Mouse (Mus musculus) midbrain, embryonic 12.5 days (tissue): Measurements from ENCODE around the gene Lhfp. TPM values are rescaled to one million over a fixed set of nuclear protein-coding genes. Genes with fewer than 3 reads are reported as not detected.

ENCODE experiments used
- ATAC-seq: fragments of 200-750 bp; cut with Nextera tagmentation; 2 replicates; pipeline ENCODE4 v1.8.0; 2017; ENCODE audit warnings: low read depth, moderate TSS enrichment, moderate library complexity; ENCODE audit not compliant: low FRiP score
- H3K27ac ChIP-seq: fragments of 300-500 bp; sonication (generic); replicated peaks from 2 replicates; pipeline ENCODE4 v1.5.1; 2016; ENCODE audit warnings: mild to moderate bottlenecking
- H3K27me3 ChIP-seq: fragments of 300-500 bp; sonication (generic); 2 replicates; pipeline ENCODE4 v1.6.1; 2016; ENCODE audit warnings: mild to moderate bottlenecking
- H3K36me3 ChIP-seq: fragments of 300-500 bp; sonication (generic); 2 replicates; pipeline ENCODE4 v1.6.1; 2016
- H3K4me1 ChIP-seq: fragments of 300-500 bp; sonication (generic); 2 replicates; pipeline ENCODE4 v1.6.1; 2016
- H3K4me2 ChIP-seq: fragments of 300-500 bp; sonication (generic); replicated peaks from 2 replicates; pipeline ENCODE4 v1.6.1; 2016; ENCODE audit warnings: mild to moderate bottlenecking, moderate library complexity
- H3K4me3 ChIP-seq: fragments of 300-500 bp; sonication (generic); 2 replicates; pipeline ENCODE4 v1.5.1; 2016; ENCODE audit warnings: mild to moderate bottlenecking
- H3K9ac ChIP-seq: fragments of 300-500 bp; sonication (generic); replicated peaks from 2 replicates; pipeline ENCODE4 v1.6.1; 2016; ENCODE audit warnings: mild to moderate bottlenecking, moderate library complexity
- H3K9me3 ChIP-seq: fragments of 300-500 bp; sonication (generic); 2 replicates; pipeline ENCODE4 v1.6.1; 2016; ENCODE audit warnings: mild to moderate bottlenecking
- WGBS: fragments of 180-500 bp; shearing (Covaris S2); methylation state at CpG from one replicate; pipeline ENCODE4 v1.1.7; 2016; 5-methylcytosine and 5-hydroxymethylcytosine counted together
- polyA plus RNA-seq: library from polyadenylated mRNA; unstranded; fragments of >200 nt; fragmentation: Nextera tagmentation; extraction: Ambion mirVana; gene quantifications from 2 replicates; pipeline ENCODE4 v1.2.1, GENCODE M21; 2016

Lhfp gene
- polyA plus RNA-seq, 1 experiment from 2014 or later: 49.4 TPM

GRCm38 (mm10) chr3:53027333-53027732 is 14.0 kb upstream of the Lhfp start:
- Histone ChIP-seq H3K9me3 (no peaks in the 10 kb centered on the region), H3K4me2 (no peak overlapping the region), H3K36me3 (no peaks in the 10 kb centered on the region), H3K27ac (no peak overlapping the region), H3K27me3 (peaks cover 8% of the 10 kb centered on the region; the same call in 1 of the 2 replicates), H3K4me3 (no peak overlapping the region), H3K4me1 (no peaks in the 10 kb centered on the region), H3K9ac (no peak overlapping the region)
- ATAC-seq: no peak
- 86% methylated on average over 4 of the region's 4 CpGs for WGBS

GRCm38 (mm10) chr3:53029046-53029445 is 12.3 kb upstream of the Lhfp start:
- no peak for ATAC-seq

GRCm38 (mm10) chr3:53031586-53031985 is 9.7 kb upstream of the Lhfp start:
- H3K4me3 ChIP-seq: no peak overlapping the region
- H3K4me2 ChIP-seq: no peak overlapping the region
- H3K9me3 ChIP-seq: no peaks in the 10 kb centered on the region
- WGBS: 39% methylated on average over 6 of the region's 6 CpGs
- H3K27me3 ChIP-seq: peaks cover 18% of the 10 kb centered on the region; the same call in 1 of the 2 replicates
- ATAC-seq: no peak
- no peak overlapping the region for H3K27ac ChIP-seq
- no peaks in the 10 kb centered on the region for H3K4me1 ChIP-seq
- no peak overlapping the region for H3K9ac ChIP-seq
- H3K36me3 ChIP-seq: no peaks in the 10 kb centered on the region

More at GRCm38 (mm10) chr3:53029046-53029445, 12.3 kb upstream of the Lhfp start:
- Histone ChIP-seq H3K4me3 (no peak overlapping the region), H3K27me3 (peaks cover 18% of the 10 kb centered on the region; the same call in 1 of the 2 replicates), H3K9ac (no peak overlapping the region), H3K4me1 (no peaks in the 10 kb centered on the region), H3K36me3 (no peaks in the 10 kb centered on the region), H3K27ac (no peak overlapping the region), H3K4me2 (no peak overlapping the region), H3K9me3 (no peaks in the 10 kb centered on the region)
- 29% methylated on average over 7 of the region's 7 CpGs for WGBS

- no peak for ATAC-seq
Observed at GRCm38 (mm10) chr3:53032432-53032831, 8.9 kb upstream of the Lhfp start.

GRCm38 (mm10) chr3:53033448-53033847 is 7.9 kb upstream of the Lhfp start:
- ATAC-seq: 0 out of 2 replicates have a peak, but pooled peaks have one; percentile 19
- Histone ChIP-seq H3K9ac (no peak overlapping the region), H3K9me3 (no peaks in the 10 kb centered on the region), H3K27me3 (peaks cover 18% of the 10 kb centered on the region; the same call in 1 of the 2 replicates), H3K4me1 (no peaks in the 10 kb centered on the region), H3K27ac (no peak overlapping the region), H3K36me3 (no peaks in the 10 kb centered on the region), H3K4me3 (no peak overlapping the region), H3K4me2 (no peak overlapping the region)
- WGBS: 18% methylated on average over 3 of the region's 3 CpGs

More at GRCm38 (mm10) chr3:53032432-53032831, 8.9 kb upstream of the Lhfp start:
- no peaks in the 10 kb centered on the region for H3K4me1 ChIP-seq
- no peak overlapping the region for H3K9ac ChIP-seq
- no peak overlapping the region for H3K27ac ChIP-seq
- H3K27me3 ChIP-seq: peaks cover 18% of the 10 kb centered on the region; the same call in 1 of the 2 replicates
- no peak overlapping the region for H3K4me2 ChIP-seq
- WGBS: 76% methylated on average over 5 of the region's 5 CpGs
- H3K36me3 ChIP-seq: no peaks in the 10 kb centered on the region
- no peak overlapping the region for H3K4me3 ChIP-seq
- H3K9me3 ChIP-seq: no peaks in the 10 kb centered on the region

GRCm38 (mm10) chr3:53036076-53036475 is 5.3 kb upstream of the Lhfp start:
- Histone ChIP-seq H3K4me1 (peaks cover 4% of the 10 kb centered on the region; the same call in 1 of the 2 replicates), H3K4me3 (no peak overlapping the region), H3K9ac (no peak overlapping the region), H3K27ac (no peak overlapping the region), H3K36me3 (no peaks in the 10 kb centered on the region), H3K4me2 (no peak overlapping the region), H3K27me3 (peaks cover 31% of the 10 kb centered on the region), H3K9me3 (no peaks in the 10 kb centered on the region)
- ATAC-seq: no peak
- WGBS: 86% methylated on average over 5 of the region's 5 CpGs

GRCm38 (mm10) chr3:53036941-53037340 is 4.4 kb upstream of the Lhfp start:
- H3K27ac ChIP-seq: no peak overlapping the region
- no peak overlapping the region for H3K4me3 ChIP-seq
- H3K36me3 ChIP-seq: no peaks in the 10 kb centered on the region
- H3K4me1 ChIP-seq: peaks cover 5% of the 10 kb centered on the region; the same call in 1 of the 2 replicates
- no peak overlapping the region for H3K9ac ChIP-seq
- H3K9me3 ChIP-seq: no peaks in the 10 kb centered on the region
- peaks cover 30% of the 10 kb centered on the region for H3K27me3 ChIP-seq
- 92% methylated on average over 7 of the region's 7 CpGs for WGBS
- H3K4me2 ChIP-seq: no peak overlapping the region
- ATAC-seq: no peak

GRCm38 (mm10) chr3:53038913-53039312 is 2.4 kb upstream of the Lhfp start:
- Histone ChIP-seq H3K27me3 (peaks cover 24% of the 10 kb centered on the region), H3K4me2 (no peak overlapping the region), H3K4me1 (peaks cover 14% of the 10 kb centered on the region; the same call in 1 of the 2 replicates), H3K36me3 (no peaks in the 10 kb centered on the region), H3K4me3 (no peak overlapping the region), H3K27ac (no peak overlapping the region), H3K9me3 (no peaks in the 10 kb centered on the region), H3K9ac (no peak overlapping the region)
- 72% methylated on average over 5 of the region's 5 CpGs for WGBS
- ATAC-seq: no peak

GRCm38 (mm10) chr3:53039746-53040145 is 1.6 kb upstream of the Lhfp start:
- Histone ChIP-seq H3K27ac (no peak overlapping the region), H3K4me1 (peaks cover 14% of the 10 kb centered on the region; the same call in 1 of the 2 replicates), H3K4me2 (no peak overlapping the region), H3K4me3 (no peak overlapping the region), H3K9ac (no peak overlapping the region), H3K9me3 (no peaks in the 10 kb centered on the region), H3K36me3 (no peaks in the 10 kb centered on the region), H3K27me3 (peaks cover 24% of the 10 kb centered on the region)
- no peak for ATAC-seq
- 83% methylated on average over 8 of the region's 8 CpGs for WGBS

GRCm38 (mm10) chr3:53040593-53041410 is 526 bp upstream of the Lhfp start:
- peak overlapping the region; percentile 74 for H3K4me3 ChIP-seq
- peaks cover 24% of the 10 kb centered on the region for H3K27me3 ChIP-seq
- ATAC-seq: peak; percentile 61; the same call in 1 of the 2 replicates
- H3K9ac ChIP-seq: peak overlapping the region; percentile 73
- H3K36me3 ChIP-seq: no peaks in the 10 kb centered on the region
- peak overlapping the region; percentile 84 for H3K4me2 ChIP-seq
- H3K4me1 ChIP-seq: peaks cover 17% of the 10 kb centered on the region; the same call in 1 of the 2 replicates
- H3K27ac ChIP-seq: peak overlapping the region; percentile 64
- H3K9me3 ChIP-seq: no peaks in the 10 kb centered on the region
- 6% methylated on average over 17 of the region's 17 CpGs for WGBS

- Histone ChIP-seq H3K36me3 (no peaks in the 10 kb centered on the region), H3K27me3 (peaks cover 24% of the 10 kb centered on the region), H3K9ac (peak overlapping the region; percentile 73; the same call in 1 of the 2 replicates), H3K9me3 (no peaks in the 10 kb centered on the region), H3K4me2 (peak overlapping the region; percentile 84), H3K4me1 (peaks cover 17% of the 10 kb centered on the region; the same call in 1 of the 2 replicates), H3K27ac (no peak overlapping the region), H3K4me3 (peak overlapping the region; percentile 74)
- WGBS: 32% methylated on average over 9 of the region's 9 CpGs
- ATAC-seq: no peak
Observed at GRCm38 (mm10) chr3:53042240-53042567, 876 bp downstream of the Lhfp start.

GRCm38 (mm10) chr3:53043206-53043780 is 2.0 kb downstream of the Lhfp start:
- H3K4me3 ChIP-seq: peak overlapping the region; percentile 9; the same call in 1 of the 2 replicates
- H3K4me2 ChIP-seq: peak overlapping the region; percentile 84
- H3K9ac ChIP-seq: peak overlapping the region; percentile 24; the same call in 1 of the 2 replicates
- H3K27ac ChIP-seq: no peak overlapping the region
- no peak for ATAC-seq
- H3K36me3 ChIP-seq: no peaks in the 10 kb centered on the region
- H3K9me3 ChIP-seq: no peaks in the 10 kb centered on the region
- H3K4me1 ChIP-seq: peaks cover 17% of the 10 kb centered on the region; the same call in 1 of the 2 replicates
- WGBS: 89% methylated on average over 13 of the region's 13 CpGs
- H3K27me3 ChIP-seq: peaks cover 24% of the 10 kb centered on the region
